8 mouse cellular contexts compared by ENCODE assay signal in the genomic region with DNA sequence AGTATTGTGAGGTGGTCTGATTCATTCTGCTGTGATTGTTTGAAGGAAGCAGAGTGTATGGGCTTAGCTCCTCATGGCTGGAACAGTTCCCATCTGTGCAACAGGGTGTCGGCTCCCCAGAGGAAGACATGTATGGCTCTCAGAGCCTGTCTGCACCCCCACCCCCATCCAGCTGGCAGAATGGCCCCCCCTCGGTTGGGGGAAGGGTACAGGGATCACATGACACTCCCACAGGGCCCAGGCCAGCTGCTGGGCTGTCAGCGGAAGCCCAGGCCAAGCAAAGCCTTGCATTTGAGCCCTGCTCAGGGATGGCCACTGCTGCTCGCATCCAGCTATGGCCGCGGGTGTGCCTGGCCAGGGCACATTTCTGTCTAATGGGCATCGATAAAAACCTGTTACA. TPM values are rescaled to one million over a fixed set of nuclear protein-coding genes. Genes with fewer than 3 reads are reported as not detected.
DNase-seq lines count a peak whose midpoint lies in the region; ATAC-seq and TF ChIP-seq lines count a peak whose summit lies in the region.
"Had no signal": no experiment of that assay in that cellular context is flagged by ENCODE, and none has a peak within 500 bp of the region (broad histone marks: within the 10 kb centered on the region; RNA-seq: fewer than 3 reads in every experiment).

No protein-coding gene starts in this region.

- peaks cover 54 to 87% of the 10 kb centered on the region in 2 experiments for H3K4me1 ChIP-seq in CH12.LX (ENCODE audit: control insufficient read depth in 1 of 2, insufficient read depth in 2 of 2)
- peaks cover 65% of the 10 kb centered on the region for H3K4me1 ChIP-seq in bone marrow macrophage, adult 2 months (ENCODE audit: control insufficient read depth, insufficient read depth, low read length)
- peaks cover 67% of the 10 kb centered on the region for H3K4me1 ChIP-seq in forebrain, embryonic 13.5 days
- H3K4me1 ChIP-seq in heart, embryonic 16.5 days (ENCODE audit: control insufficient read depth, insufficient read depth, low read length) = peaks cover 45% of the 10 kb centered on the region
- peaks cover 61% of the 10 kb centered on the region for H3K4me1 ChIP-seq in small intestine, adult 2 months (ENCODE audit: control insufficient read depth, insufficient read depth, insufficient read length, low read length)

- H3K79me2 ChIP-seq in CH12.LX (replicated peaks; ENCODE audit: control insufficient read depth, extremely low read depth, insufficient read depth, poor library complexity, severe bottlenecking) = no peaks in the 10 kb centered on the region
- peaks cover 44% of the 10 kb centered on the region; the same call in 1 of the 2 replicates for H3K79me2 ChIP-seq in macrophage (ENCODE audit: inconsistent target)

- no peak for TF ChIP-seq POLR2A in CH12.LX (IDR thresholded peaks at IDR 0.05; ENCODE audit: low read depth, low read length)
- no peak for TF ChIP-seq POLR2A in bone marrow macrophage, adult 2 months (IDR thresholded peaks at IDR 0.05; ENCODE audit: borderline replicate concordance, low read depth, low read length)
- TF ChIP-seq POLR2A in small intestine, adult 2 months (IDR thresholded peaks at IDR 0.05; ENCODE audit: low read depth, low read length) = no peak

- TF ChIP-seq EP300 in CH12.LX (IDR thresholded peaks at IDR 0.05; ENCODE audit: low read length) = peak; percentile 46; the same call in 1 of the 2 replicates

- TF ChIP-seq CTCF in CH12.LX (conservative IDR thresholded peaks at IDR 0.05 in 1 of 2, IDR thresholded peaks at IDR 0.05 in 1 of 2; ENCODE audit: low read depth in 2 of 2, low read length in 2 of 2) = no peak
- TF ChIP-seq CTCF in bone marrow macrophage, adult 2 months (IDR thresholded peaks at IDR 0.05; ENCODE audit: low read depth, low read length) = no peak
- no peak for TF ChIP-seq CTCF in layer of hippocampus, adult 2 months (conservative IDR thresholded peaks at IDR 0.05)
- TF ChIP-seq CTCF in small intestine, adult 2 months (IDR thresholded peaks at IDR 0.05; ENCODE audit: extremely low read depth, insufficient read length, insufficient replicate concordance, low read depth, low read length) = no peak

- H3K9ac ChIP-seq in CH12.LX (ENCODE audit: insufficient read depth, low read depth) = no peak overlapping the region
- H3K9ac ChIP-seq in forebrain, embryonic 13.5 days = peak overlapping the region; percentile 53; the same call in 1 of the 2 replicates
- peak overlapping the region; percentile 23 for H3K9ac ChIP-seq in heart, embryonic 16.5 days (ENCODE audit: low read length)

- DNase-seq in CH12.LX (ENCODE audit: extremely low read depth) = peak; percentile 38
- DNase-seq in layer of hippocampus, adult 2 months (ENCODE audit: low spot score in 2 of 2) = peak; percentile 79 to 84

- no peak overlapping the region for H3K4me3 ChIP-seq in CH12.LX (replicated peaks in 1 of 3; ENCODE audit: low read depth in 2 of 3, low read length in 2 of 3, poor library complexity in 1 of 3)
- peak overlapping the region; percentile 6; the same call in 1 of the 2 replicates for H3K4me3 ChIP-seq in bone marrow macrophage, adult 2 months (ENCODE audit: insufficient read depth, low read length)
- no peak overlapping the region for H3K4me3 ChIP-seq in forebrain, embryonic 13.5 days
- no peak overlapping the region for H3K4me3 ChIP-seq in heart, embryonic 16.5 days (ENCODE audit: low read length)
- H3K4me3 ChIP-seq in layer of hippocampus, adult 2 months = peak overlapping the region; percentile 1; the same call in 1 of the 2 replicates
- no peak overlapping the region for H3K4me3 ChIP-seq in macrophage (ENCODE audit: inconsistent target)
- no peak overlapping the region for H3K4me3 ChIP-seq in small intestine, adult 2 months (ENCODE audit: low read depth, low read length)

- H3K27ac ChIP-seq in CH12.LX (ENCODE audit: insufficient read depth, low read depth) (peak overlapping the region; percentile 27; the same call in 1 of the 2 replicates), macrophage (peak overlapping the region; percentile 94)
- H3K27ac ChIP-seq in bone marrow macrophage, adult 2 months (ENCODE audit: insufficient read depth, low read depth, low read length) = peak overlapping the region; percentile 96
- H3K27ac ChIP-seq in forebrain, embryonic 13.5 days = peak overlapping the region; percentile 79
- H3K27ac ChIP-seq in heart, embryonic 16.5 days (ENCODE audit: low read length) = peak overlapping the region; percentile 60
- peak overlapping the region; percentile 97 for H3K27ac ChIP-seq in layer of hippocampus, adult 2 months
- H3K27ac ChIP-seq in small intestine, adult 2 months (ENCODE audit: insufficient read depth, low read depth, low read length) = peak overlapping the region; percentile 87

- in situ Hi-C loops in CH12.LX (cut with MboI; ENCODE audit: low pct_ligation_motif_present, low pct_unique_long_range_greater_than_20kb, low sequenced_read_pairs) = no loop called here

- 46% methylated on average over 7 of the region's 7 CpGs for WGBS in forebrain, embryonic 13.5 days
- WGBS in heart, embryonic 16.5 days = 37% methylated on average over 7 of the region's 7 CpGs
- WGBS in macrophage (ENCODE audit: missing documents) = 59% methylated on average over 7 of the region's 7 CpGs
- 37% methylated on average over 7 of the region's 7 CpGs for WGBS in small intestine, adult 2 months

- H3K9me3 ChIP-seq in CH12.LX (replicated peaks; ENCODE audit: low read length) = no peaks in the 10 kb centered on the region
- H3K9me3 ChIP-seq in forebrain, embryonic 13.5 days (replicated peaks) = no peaks in the 10 kb centered on the region
- H3K9me3 ChIP-seq in heart, embryonic 16.5 days (replicated peaks; ENCODE audit: control insufficient read depth, low read length) = no peaks in the 10 kb centered on the region

- dilution Hi-C loops in CH12.LX (cut with MboI; ENCODE audit: extremely low pct_ligation_motif_present, extremely low pct_unique_long_range_greater_than_20kb, low sequenced_read_pairs) = no loop called here

- peak; percentile 41 for ATAC-seq in forebrain, embryonic 13.5 days
- ATAC-seq in heart, embryonic 16.5 days (replicated peaks; ENCODE audit: extremely low read depth, insufficient read depth, low FRiP score) = no peak

- no peak for TF ChIP-seq RAD21 in CH12.LX (IDR thresholded peaks at IDR 0.05; ENCODE audit: low read depth, low read length)

- peaks cover 1% of the 10 kb centered on the region for H3K27me3 ChIP-seq in CH12.LX (replicated peaks)
- no peaks in the 10 kb centered on the region; the same call in 1 of the 2 replicates for H3K27me3 ChIP-seq in forebrain, embryonic 13.5 days
- H3K27me3 ChIP-seq in heart, embryonic 16.5 days (ENCODE audit: control insufficient read depth, insufficient read depth, low read length) = no peaks in the 10 kb centered on the region
- no peaks in the 10 kb centered on the region for H3K27me3 ChIP-seq in small intestine, adult 2 months (ENCODE audit: control insufficient read depth, insufficient read depth, low read length)

- peak overlapping the region; percentile 10; the same call in 1 of the 2 replicates for H3K4me2 ChIP-seq in CH12.LX (ENCODE audit: insufficient read depth, low read depth, poor library complexity, severe bottlenecking)
- H3K4me2 ChIP-seq in forebrain, embryonic 13.5 days = peak overlapping the region; percentile 28
- H3K4me2 ChIP-seq in heart, embryonic 16.5 days (ENCODE audit: low read depth, low read length) = no peak overlapping the region

- H3K36me3 ChIP-seq in CH12.LX (replicated peaks in 1 of 2; ENCODE audit: control insufficient read depth in 1 of 2, insufficient read depth in 1 of 2, low read length in 1 of 2) (peaks cover 20 to 28% of the 10 kb centered on the region in 2 experiments), macrophage (ENCODE audit: inconsistent target) (peaks cover 24% of the 10 kb centered on the region; the same call in 1 of the 2 replicates)
- peaks cover 27% of the 10 kb centered on the region for H3K36me3 ChIP-seq in forebrain, embryonic 13.5 days (ENCODE audit: poor library complexity, severe bottlenecking)
- peaks cover 11% of the 10 kb centered on the region; the same call in 1 of the 2 replicates for H3K36me3 ChIP-seq in heart, embryonic 16.5 days (ENCODE audit: control insufficient read depth, insufficient read depth)
- peaks cover 25% of the 10 kb centered on the region for H3K36me3 ChIP-seq in small intestine, adult 2 months (ENCODE audit: control insufficient read depth, insufficient read depth, low read length)

RNA-seq across cellular contexts. Expression of gene Cel, which starts 24.0 kb away (rescaled TPM):
- total RNA-seq in CH12.LX (2012; rRNA removed) (not detected in 2 replicates), CH12.LX (2014; rRNA removed) (not detected in 2 replicates)
- polyA plus RNA-seq in CH12.LX (2012; ENCODE audit: insufficient read length, low read depth) (not detected in 2 replicates), macrophage (2018) (not detected in 3 replicates)
- polyA plus RNA-seq in bone marrow macrophage, adult 2 months (2012; ENCODE audit: insufficient read depth, insufficient read length, missing spikeins) = not detected in 2 replicates
- 0.14 TPM in 1 of 2 replicates, not detected in the other for polyA plus RNA-seq in forebrain, embryonic 13.5 days (2015; fragmentation: Nextera tagmentation; extraction: Ambion mirVana)
- polyA plus RNA-seq in heart, embryonic 16.5 days (2015; fragmentation: Nextera tagmentation; extraction: Ambion mirVana) = 0.30 TPM in 1 of 2 replicates, not detected in the other
- total RNA-seq in layer of hippocampus, adult 2 months (2021) = not detected
- not detected for total RNA-seq in macrophage (2018; cell fraction: chromatin; rRNA removed)
- total RNA-seq in macrophage (2018; cell fraction: cytosol; rRNA removed) = not detected
- total RNA-seq in macrophage (2018; cell fraction: nucleus; rRNA removed) = under 1 TPM in 1 of 26 experiments, not detected in 25; 0.30 TPM
- polyA plus RNA-seq in small intestine, adult 2 months (2012; rRNA removed) = 8.8 and 5,109 TPM in 2 replicates
- total RNA-seq: common myeloid progenitor, adult 5-6 weeks had no signal

RNA-seq across cellular contexts. Expression of gene Ralgds, which starts 26.3 kb away (rescaled TPM):
- total RNA-seq in CH12.LX (2012; rRNA removed) (11.0 and 11.4 TPM in 2 replicates), CH12.LX (2014; rRNA removed) (4.1 and 4.8 TPM in 2 replicates)
- polyA plus RNA-seq in CH12.LX (2012; ENCODE audit: insufficient read length, low read depth) (6.6 and 7.4 TPM in 2 replicates), macrophage (2018) (13.9 to 47.0 TPM (median 37.1 TPM) in 3 replicates)
- polyA plus RNA-seq in bone marrow macrophage, adult 2 months (2012; ENCODE audit: insufficient read depth, insufficient read length, missing spikeins) = 30.6 and 37.0 TPM in 2 replicates
- polyA plus RNA-seq in forebrain, embryonic 13.5 days (2015; fragmentation: Nextera tagmentation; extraction: Ambion mirVana) = 50.9 and 53.6 TPM in 2 replicates
- 21.2 and 22.3 TPM in 2 replicates for polyA plus RNA-seq in heart, embryonic 16.5 days (2015; fragmentation: Nextera tagmentation; extraction: Ambion mirVana)
- 100 to 1,000 TPM; 115 to 139 TPM for total RNA-seq in layer of hippocampus, adult 2 months (2021)
- total RNA-seq in macrophage (2018; cell fraction: chromatin; rRNA removed) = 100 to 1,000 TPM in 22 of 26 experiments, 10 to 100 TPM in 4; 69.8 to 589 (median 271) TPM
- total RNA-seq in macrophage (2018; cell fraction: cytosol; rRNA removed) = 100 to 1,000 TPM in 7 of 26 experiments, 10 to 100 TPM in 19; 32.4 to 202 (median 56.7) TPM
- total RNA-seq in macrophage (2018; cell fraction: nucleus; rRNA removed) = 100 to 1,000 TPM in 18 of 26 experiments, 10 to 100 TPM in 8; 44.8 to 496 (median 216) TPM
- polyA plus RNA-seq in small intestine, adult 2 months (2012; rRNA removed) = 51.2 and 110 TPM in 2 replicates

RNA-seq across cellular contexts. Expression of gene Gm10134, which starts 33.3 kb away (rescaled TPM):
- total RNA-seq in CH12.LX (2012; rRNA removed) (not detected in 2 replicates), CH12.LX (2014; rRNA removed) (not detected in 2 replicates)
- polyA plus RNA-seq in CH12.LX (2012; ENCODE audit: insufficient read length, low read depth) (not detected in 2 replicates), macrophage (2018) (4.6 to 7.7 TPM (median 6.7 TPM) in 3 replicates)
- polyA plus RNA-seq in bone marrow macrophage, adult 2 months (2012; ENCODE audit: insufficient read depth, insufficient read length, missing spikeins) = 5.1 and 8.2 TPM in 2 replicates
- 0.53 and 0.76 TPM in 2 replicates for polyA plus RNA-seq in forebrain, embryonic 13.5 days (2015; fragmentation: Nextera tagmentation; extraction: Ambion mirVana)
- 1.3 and 1.4 TPM in 2 replicates for polyA plus RNA-seq in heart, embryonic 16.5 days (2015; fragmentation: Nextera tagmentation; extraction: Ambion mirVana)
- total RNA-seq in layer of hippocampus, adult 2 months (2021) = 1 to 10 TPM in 1 of 2 experiments, not detected in 1; 1.2 TPM
- 10 to 100 TPM in 15 of 26 experiments, 1 to 10 TPM in 5, not detected in 6; 3.8 to 89.4 (median 24.4) TPM for total RNA-seq in macrophage (2018; cell fraction: chromatin; rRNA removed)
- 10 to 100 TPM in 16 of 26 experiments, 1 to 10 TPM in 10; 4.9 to 36.0 (median 13.7) TPM for total RNA-seq in macrophage (2018; cell fraction: cytosol; rRNA removed)
- total RNA-seq in macrophage (2018; cell fraction: nucleus; rRNA removed) = 10 to 100 TPM in 23 of 26 experiments, 1 to 10 TPM in 3; 6.2 to 77.9 (median 17.8) TPM
- polyA plus RNA-seq in small intestine, adult 2 months (2012; rRNA removed) = 0.57 TPM in 1 of 2 replicates, not detected in the other
- total RNA-seq: common myeloid progenitor, adult 5-6 weeks had no signal

RNA-seq across cellular contexts. Expression of gene Gbgt1, which starts 42.5 kb away (rescaled TPM):
- total RNA-seq in CH12.LX (2012; rRNA removed) = not detected in 2 replicates
- not detected in 2 replicates for total RNA-seq in CH12.LX (2014; rRNA removed)
- polyA plus RNA-seq in CH12.LX (2012; ENCODE audit: insufficient read length, low read depth) = not detected in 2 replicates
- polyA plus RNA-seq in bone marrow macrophage, adult 2 months (2012; ENCODE audit: insufficient read depth, insufficient read length, missing spikeins) = 16.0 and 18.4 TPM in 2 replicates
- polyA plus RNA-seq in forebrain, embryonic 13.5 days (2015; fragmentation: Nextera tagmentation; extraction: Ambion mirVana) = 0.43 TPM in 1 of 2 replicates, not detected in the other
- polyA plus RNA-seq in heart, embryonic 16.5 days (2015; fragmentation: Nextera tagmentation; extraction: Ambion mirVana) = 0.43 and 1.1 TPM in 2 replicates
- total RNA-seq in layer of hippocampus, adult 2 months (2021) = 1 to 10 TPM; 1.8 to 2.2 TPM
- 10 to 100 TPM in 19 of 26 experiments, 1 to 10 TPM in 7; 1.7 to 70.8 (median 12.5) TPM for total RNA-seq in macrophage (2018; cell fraction: chromatin; rRNA removed)
- total RNA-seq in macrophage (2018; cell fraction: cytosol; rRNA removed) = 10 to 100 TPM in 25 of 26 experiments, 1 to 10 TPM in 1; 10.0 to 56.7 (median 21.5) TPM
- 10 to 100 TPM in 25 of 26 experiments, 1 to 10 TPM in 1; 9.4 to 81.2 (median 27.4) TPM for total RNA-seq in macrophage (2018; cell fraction: nucleus; rRNA removed)
- 5.3 to 10.9 TPM (median 10.7 TPM) in 3 replicates for polyA plus RNA-seq in macrophage (2018)
- polyA plus RNA-seq in small intestine, adult 2 months (2012; rRNA removed) = 4.7 and 4.8 TPM in 2 replicates
- total RNA-seq: common myeloid progenitor, adult 5-6 weeks had no signal

RNA-seq across cellular contexts. Expression of gene Gtf3c5, which starts 44.3 kb away (rescaled TPM):
- total RNA-seq in CH12.LX (2012; rRNA removed) = 12.5 and 15.1 TPM in 2 replicates
- total RNA-seq in CH12.LX (2014; rRNA removed) = 8.4 and 8.6 TPM in 2 replicates
- polyA plus RNA-seq in CH12.LX (2012; ENCODE audit: insufficient read length, low read depth) = 27.4 and 30.7 TPM in 2 replicates
- polyA plus RNA-seq in bone marrow macrophage, adult 2 months (2012; ENCODE audit: insufficient read depth, insufficient read length, missing spikeins) = 11.3 and 12.9 TPM in 2 replicates
- 40.7 and 48.2 TPM in 2 replicates for polyA plus RNA-seq in forebrain, embryonic 13.5 days (2015; fragmentation: Nextera tagmentation; extraction: Ambion mirVana)
- polyA plus RNA-seq in heart, embryonic 16.5 days (2015; fragmentation: Nextera tagmentation; extraction: Ambion mirVana) = 28.6 and 29.1 TPM in 2 replicates
- total RNA-seq in layer of hippocampus, adult 2 months (2021) = 10 to 100 TPM; 18.2 to 20.7 TPM
- total RNA-seq in macrophage (2018; cell fraction: chromatin; rRNA removed) = 10 to 100 TPM; 12.5 to 34.3 (median 22.0) TPM
- 10 to 100 TPM in 24 of 26 experiments, 1 to 10 TPM in 2; 9.4 to 14.0 (median 11.9) TPM for total RNA-seq in macrophage (2018; cell fraction: cytosol; rRNA removed)
- 10 to 100 TPM in 25 of 26 experiments, 1 to 10 TPM in 1; 8.8 to 26.6 (median 17.7) TPM for total RNA-seq in macrophage (2018; cell fraction: nucleus; rRNA removed)
- polyA plus RNA-seq in macrophage (2018) = 10.4 to 14.6 TPM (median 10.5 TPM) in 3 replicates
- 7.7 and 13.7 TPM in 2 replicates for polyA plus RNA-seq in small intestine, adult 2 months (2012; rRNA removed)

Comparison
In these comparisons a context has a peak if more than half of its experiments do, and no peak if none do; other contexts are left out.
1. H3K27ac ChIP-seq: peak in every context shown above with its lines; median percentile 97 in layer of hippocampus, adult 2 months; 96 in bone marrow macrophage, adult 2 months; 94 in macrophage; 87 in small intestine, adult 2 months; 79 in forebrain, embryonic 13.5 days; 60 in heart, embryonic 16.5 days; 27 in CH12.LX.
2. H3K4me3 ChIP-seq: peak in bone marrow macrophage, adult 2 months (single experiment) and layer of hippocampus, adult 2 months (single experiment); none in CH12.LX (0 of 3), forebrain, embryonic 13.5 days (single experiment), heart, embryonic 16.5 days (single experiment), macrophage (single experiment) and small intestine, adult 2 months (single experiment).